Mouse (Mus musculus) cerebellum, adult 9-10 months (tissue): ENCODE data around the gene Dkkl1.
"Not testable (repeated sequence)": the region's sequence is repeated elsewhere in the genome, so short reads cannot be mapped to it uniquely, and the experiment has no call there.

Source experiments
- DNase-seq: peaks from one replicate; pipeline ENCODE4 v3.0.0; 2022

The Dkkl1 gene

GRCm38 (mm10) chr7:45211851-45212251 lies at the start of gene Dkkl1:
Gene Dkkl1 (minus strand): TSS chr7:45212147.
- no peak for DNase-seq

DNA sequence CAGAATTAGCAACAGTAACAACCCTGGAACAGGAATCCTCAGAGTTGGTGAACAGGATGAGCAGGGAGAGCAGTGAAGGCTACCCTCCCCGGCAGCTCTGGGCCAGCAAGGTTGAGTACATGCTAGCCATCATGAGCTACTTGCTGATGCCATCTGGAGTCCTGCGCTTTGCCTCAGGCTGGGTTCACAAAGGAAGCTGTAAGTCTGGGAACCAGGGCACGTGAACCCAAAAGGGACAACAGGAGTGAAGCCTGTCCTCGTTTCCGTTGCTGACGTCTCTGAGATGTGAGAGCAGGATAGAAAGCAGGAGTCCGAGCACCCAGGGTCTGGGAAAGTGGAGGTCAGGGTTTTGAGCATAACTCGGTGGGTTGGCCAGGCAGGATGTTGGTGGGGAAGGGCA lies 47.3 kb upstream of the Dkkl1 start:
- DNase-seq = no peak

- no peak for DNase-seq
Observed at GRCm38 (mm10) chr7:45257063-45257840, 45.3 kb upstream of the Dkkl1 start.

GRCm38 (mm10) chr7:45255822-45256221 lies 43.9 kb upstream of the Dkkl1 start:
- DNase-seq = not testable (repeated sequence)

DNA sequence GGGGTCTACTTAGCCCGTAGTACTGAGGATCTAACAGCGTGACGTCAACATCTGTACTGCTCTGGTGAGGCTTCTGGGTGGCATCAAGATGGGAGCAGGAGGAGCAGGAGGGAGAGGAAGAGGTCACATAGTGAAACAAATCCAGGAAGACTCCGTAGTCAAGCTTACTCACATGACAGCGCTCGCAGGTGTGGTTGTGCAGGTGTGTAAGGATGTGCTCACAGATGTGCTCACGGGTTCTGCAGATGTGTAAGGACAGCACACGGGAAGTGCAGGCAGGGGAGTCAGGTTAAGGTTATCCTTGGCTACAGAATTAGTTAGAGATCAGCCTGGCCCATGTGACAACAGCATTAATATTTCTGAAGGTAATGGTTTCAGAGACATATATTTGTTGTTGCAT lies 41.9 kb upstream of the Dkkl1 start:
- DNase-seq = no peak

DNA sequence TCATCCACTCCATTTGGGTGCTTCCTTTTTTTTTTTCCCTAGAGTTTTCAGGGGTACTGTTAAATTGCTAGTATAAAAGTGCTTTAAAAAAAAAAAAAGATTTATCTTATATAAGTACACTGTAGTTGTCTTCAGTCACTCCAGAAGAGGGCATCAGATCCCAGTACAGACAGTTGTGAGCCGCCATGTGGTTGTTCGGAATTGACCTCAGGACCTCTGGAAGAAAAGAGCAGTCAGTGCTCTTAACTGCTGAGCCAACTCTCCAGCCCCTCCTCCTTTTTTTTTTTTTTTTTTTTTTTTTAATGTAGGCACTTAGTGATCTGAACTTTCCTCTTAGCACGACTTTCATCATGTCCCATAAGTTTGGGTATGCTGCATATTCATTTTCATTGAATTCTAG lies 35.7 kb upstream of the Dkkl1 start:
- no peak for DNase-seq

DNA sequence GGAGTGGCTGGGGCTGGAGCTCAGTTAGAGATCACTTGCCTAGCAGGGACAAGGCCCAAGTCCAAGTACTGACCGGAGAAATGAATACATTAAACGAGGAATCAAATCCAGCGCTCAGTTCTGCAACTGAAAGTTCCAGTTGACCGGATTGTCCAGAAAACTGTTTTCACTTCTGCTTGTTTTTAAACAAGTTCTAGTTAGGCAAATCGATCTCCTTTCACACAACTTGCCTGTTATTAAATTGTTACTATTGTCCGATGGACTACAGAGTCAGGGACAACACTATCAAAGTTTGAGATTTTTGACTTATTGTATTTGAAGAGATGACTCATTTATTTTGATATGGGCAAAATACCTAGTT lies 29.4 kb upstream of the Dkkl1 start:
- no peak for DNase-seq

- DNase-seq = no peak
Observed at GRCm38 (mm10) chr7:45240633-45241388, 28.9 kb upstream of the Dkkl1 start, which contains the start of gene Slc6a16. Gene Slc6a16 (plus strand): TSS chr7:45241085.

GRCm38 (mm10) chr7:45240109-45240508 lies 28.2 kb upstream of the Dkkl1 start:
- no peak for DNase-seq

DNA sequence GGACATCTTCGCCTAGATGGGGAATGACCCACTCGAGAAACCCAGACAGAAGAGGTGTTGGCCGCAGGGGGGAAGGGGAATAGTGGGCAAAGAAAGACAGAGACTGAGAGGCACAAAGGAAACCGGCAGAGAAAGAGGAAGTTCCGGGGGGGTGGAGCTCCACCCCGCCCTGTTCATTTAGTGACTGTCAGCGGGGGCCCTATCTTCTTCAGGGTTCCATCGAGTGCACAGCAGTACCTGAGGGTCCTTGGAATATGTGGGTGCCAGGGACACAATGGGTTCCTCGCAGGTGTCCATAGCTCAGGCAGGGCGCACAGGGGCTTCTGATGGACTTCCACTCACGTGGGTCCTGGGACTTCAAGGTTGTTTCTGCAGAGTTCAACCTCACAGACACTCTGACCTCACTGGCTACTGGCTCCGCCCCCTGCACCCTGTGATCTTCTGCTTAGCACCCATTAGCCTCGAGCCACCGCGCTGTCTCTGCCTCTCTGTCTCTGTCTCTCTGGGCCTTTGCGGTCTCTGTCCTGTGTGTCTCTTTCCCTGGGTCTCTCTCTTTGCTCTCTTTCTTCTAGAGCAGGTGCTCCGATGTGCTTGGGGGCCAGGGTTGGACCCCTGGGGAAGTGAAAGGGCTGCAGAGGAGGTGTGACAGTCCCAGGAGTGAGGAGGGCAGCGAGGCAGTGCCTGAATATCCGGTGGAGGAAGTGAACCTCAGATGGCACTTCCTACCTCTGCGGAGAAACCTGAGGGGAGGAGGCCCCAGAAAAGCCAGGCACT lies 27.0 kb upstream of the Dkkl1 start, which contains the start of gene Cd37:
Gene Cd37 (minus strand): TSS at position 393 of the 774 bp plus-strand sequence.
- no peak for DNase-seq

- DNase-seq = no peak
Observed at GRCm38 (mm10) chr7:45237747-45238699, 26.1 kb upstream of the Dkkl1 start.

- DNase-seq = no peak
Observed at GRCm38 (mm10) chr7:45235656-45236180, 23.8 kb upstream of the Dkkl1 start.

- DNase-seq = no peak
Observed at GRCm38 (mm10) chr7:45234922-45235571, 23.1 kb upstream of the Dkkl1 start.

GRCm38 (mm10) chr7:45234333-45234841 lies 22.4 kb upstream of the Dkkl1 start:
- no peak for DNase-seq

DNA sequence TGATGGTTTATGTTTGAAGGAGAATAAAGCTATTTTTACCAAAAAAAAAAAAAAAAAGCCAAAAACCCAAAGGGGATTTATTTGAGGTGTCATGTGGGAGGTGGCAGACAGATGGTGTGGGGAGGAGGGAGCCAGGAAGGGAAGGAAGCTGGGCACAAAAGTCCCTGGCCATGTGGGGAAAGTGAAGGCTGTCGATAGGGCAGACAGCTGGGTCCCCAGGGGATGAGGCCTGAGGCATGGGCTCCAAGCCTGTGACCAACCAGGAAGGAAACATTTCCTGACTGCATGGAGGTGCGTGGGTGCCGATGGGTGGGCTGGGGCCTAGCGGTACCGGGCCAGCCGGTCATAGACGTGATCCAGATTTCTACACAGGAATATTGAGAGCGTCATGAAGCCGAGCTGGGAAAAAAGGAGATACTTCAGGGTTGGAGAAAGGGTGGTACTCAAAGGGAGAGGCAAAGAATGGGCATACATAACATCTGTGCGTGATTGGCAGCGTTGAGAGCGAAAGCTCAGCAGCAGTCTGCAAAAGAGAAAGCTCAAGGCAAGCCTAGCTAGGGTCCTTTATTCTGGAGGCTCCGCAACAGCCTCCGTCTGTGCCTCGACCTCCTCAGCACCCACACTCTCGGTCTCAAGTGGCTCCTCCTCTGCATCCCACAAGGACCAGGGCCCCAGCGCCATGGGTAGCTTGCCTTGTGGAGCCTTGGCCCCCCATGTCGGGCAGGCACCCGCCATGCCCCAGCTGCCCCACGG lies 21.8 kb upstream of the Dkkl1 start:
- DNase-seq = no peak

GRCm38 (mm10) chr7:45232716-45233465 lies 20.9 kb upstream of the Dkkl1 start:
- DNase-seq = no peak

DNA sequence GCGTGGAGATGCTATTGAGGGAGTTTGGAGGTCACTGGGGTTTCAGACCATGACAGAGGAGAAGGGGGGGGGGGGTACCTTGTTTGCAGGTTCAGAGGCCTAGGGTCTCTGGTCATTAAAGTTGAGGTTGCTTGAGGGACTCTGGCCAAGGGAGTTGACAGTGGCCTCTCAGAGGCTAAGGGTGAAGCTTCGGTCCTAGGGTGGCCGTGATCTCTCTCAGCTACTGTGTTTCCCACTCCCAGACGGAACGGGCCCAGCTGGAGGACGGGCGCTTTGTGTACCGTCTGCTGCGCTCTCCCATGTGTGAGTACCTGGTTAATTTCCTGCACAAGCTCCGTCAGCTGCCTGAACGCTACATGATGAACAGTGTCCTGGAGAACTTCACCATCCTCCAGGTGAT lies 20.0 kb upstream of the Dkkl1 start:
- no peak for DNase-seq

- no peak for DNase-seq
Observed at GRCm38 (mm10) chr7:45231192-45231591, 19.2 kb upstream of the Dkkl1 start.

DNA sequence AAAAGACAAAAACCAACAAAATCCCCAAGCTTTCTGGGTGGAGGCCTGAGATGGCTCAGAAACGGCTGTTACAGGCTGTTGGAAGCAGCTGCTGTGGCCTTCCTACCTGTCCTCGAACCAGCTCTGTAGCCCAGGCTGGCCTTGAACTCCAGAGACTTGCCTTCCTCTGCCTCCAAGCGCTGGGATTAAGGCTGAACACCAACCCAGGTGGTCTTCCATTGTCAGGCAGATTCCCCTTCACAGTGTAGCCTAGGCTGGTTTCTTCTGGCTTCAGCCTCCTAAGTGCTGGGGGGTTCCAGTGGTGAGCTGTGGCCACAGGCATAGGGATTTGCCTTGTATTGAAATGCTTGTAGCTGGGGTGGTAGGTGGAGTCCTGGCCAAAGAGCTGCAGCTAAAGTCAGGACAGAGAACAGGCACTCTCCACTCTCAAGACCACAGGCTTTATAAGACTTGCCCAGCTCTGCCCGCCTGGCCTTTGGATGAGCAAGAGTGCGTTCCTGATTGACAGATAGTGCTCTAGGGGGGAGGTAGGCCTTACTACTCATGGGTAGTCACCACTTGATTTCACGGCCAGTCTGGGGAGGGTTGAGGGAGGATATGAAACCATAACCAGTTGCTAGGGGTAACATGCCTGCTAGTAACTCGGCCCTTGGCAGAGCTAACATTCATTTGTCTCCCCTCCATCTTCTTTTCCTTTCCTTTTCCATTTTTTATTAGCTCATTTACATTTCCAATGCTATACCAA lies 17.7 kb upstream of the Dkkl1 start:
- no peak for DNase-seq
